Mouse (Mus musculus): ENCODE data around the gene Gpr162. TPM values are rescaled to one million over a fixed set of nuclear protein-coding genes. Genes with fewer than 3 reads are reported as not detected.
A peak's percentile ranks its signal among the peaks of the same experiment; 100 is the strongest.

Gpr162 gene
- polyA plus RNA-seq, 1 experiment from 2014 or later = 2.9 TPM

DNA sequence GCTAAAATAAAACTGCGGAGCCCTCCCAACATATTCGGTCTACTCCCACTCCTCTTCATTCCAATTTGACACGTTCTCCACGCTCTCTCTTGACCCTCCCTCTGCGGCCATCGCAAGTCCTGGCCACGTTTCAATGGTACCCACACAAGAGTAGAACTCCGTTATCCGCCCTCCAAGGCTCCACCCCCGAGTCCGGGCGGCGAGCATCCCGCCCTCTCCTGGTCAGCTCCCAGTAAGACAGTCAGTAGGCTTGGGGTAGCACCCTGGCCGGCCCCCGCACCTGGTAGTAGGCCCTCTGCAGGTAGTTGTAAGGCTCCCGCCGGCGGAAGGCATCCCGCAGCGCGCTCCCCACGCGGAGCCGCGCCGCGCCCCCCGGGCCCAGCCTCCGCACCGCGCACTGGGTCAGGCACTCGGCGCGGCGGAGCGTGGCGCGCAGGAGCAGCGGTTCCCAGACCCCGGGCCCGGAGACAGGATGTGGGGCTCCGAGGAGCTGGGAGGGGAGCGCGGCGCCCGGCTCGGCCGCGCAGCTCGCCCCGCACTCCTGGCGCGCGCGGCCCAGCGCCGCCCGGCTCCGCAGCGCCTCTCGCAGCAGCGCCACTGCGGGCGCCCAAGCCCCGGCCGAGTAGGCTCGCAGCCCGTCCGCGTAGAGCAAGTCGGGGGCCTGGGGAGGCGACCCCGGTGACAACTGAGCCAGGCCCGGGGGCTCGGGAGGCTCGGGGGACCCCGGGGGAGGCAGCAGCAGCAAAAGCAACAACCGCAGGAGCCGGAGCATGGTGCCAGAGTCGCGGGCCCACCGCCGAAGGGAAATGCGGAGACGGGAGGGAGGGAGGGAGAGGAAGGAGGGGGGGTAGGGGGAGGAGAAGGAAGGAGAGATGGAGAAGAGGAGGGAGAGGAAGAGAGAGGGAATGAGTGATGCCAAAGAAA, 6.6 kb downstream of the Gpr162 start, which contains the start of gene P3h3:
TSS of gene P3h3 (minus strand) at position 837 of the 924 bp plus-strand sequence.
- H3K9me3 ChIP-seq = no peaks in the 10 kb centered on the region
- H3K4me3 ChIP-seq = peak within 1 kb of the TSS; percentile 87
- H3K9ac ChIP-seq = peak within 1 kb of the TSS; percentile 93
- WGBS = under 1% methylated on average over 84 of the region's 86 CpGs
- peaks cover 25% of the 10 kb centered on the region for H3K36me3 ChIP-seq
- H3K4me1 ChIP-seq = peaks cover 56% of the 10 kb centered on the region
- H3K4me2 ChIP-seq = peak within 1 kb of the TSS; percentile 69
- peak within 1 kb of the TSS; percentile 99 for H3K27ac ChIP-seq
- ATAC-seq (ENCODE audit: insufficient number of reproducible peaks, low FRiP score, low TSS enrichment, low read depth) = peak; percentile 83
- no peaks in the 10 kb centered on the region for H3K27me3 ChIP-seq

DNA sequence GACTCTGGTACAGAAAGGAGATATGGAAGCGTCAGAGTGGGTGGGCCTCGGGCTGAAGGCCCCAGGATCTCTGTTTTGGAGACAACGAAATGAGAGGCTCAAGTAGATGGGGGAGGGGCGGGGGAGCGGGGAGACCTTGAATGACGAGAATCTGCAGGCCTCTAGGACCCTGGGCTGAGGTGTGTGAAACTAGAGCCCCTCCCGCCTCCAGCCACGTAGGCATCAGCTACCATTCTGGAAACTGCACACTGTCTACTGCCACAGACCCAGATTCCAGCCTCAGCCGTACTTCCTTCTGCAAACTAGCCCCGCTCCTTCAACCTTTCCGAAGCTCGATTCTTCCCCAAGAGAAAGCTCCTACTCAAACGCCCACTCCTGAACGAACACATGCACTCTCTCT, 7.5 kb downstream of the Gpr162 start:
- Histone ChIP-seq H3K9me3 (no peaks in the 10 kb centered on the region), H3K27me3 (no peaks in the 10 kb centered on the region), H3K27ac (peak overlapping the region; percentile 99), H3K9ac (peak overlapping the region; percentile 93), H3K4me3 (peak overlapping the region; percentile 87), H3K4me2 (peak overlapping the region; percentile 69), H3K36me3 (peaks cover 32% of the 10 kb centered on the region), H3K4me1 (peaks cover 48% of the 10 kb centered on the region)
- 6% methylated on average over 13 of the region's 14 CpGs for WGBS
- ATAC-seq (ENCODE audit: insufficient number of reproducible peaks, low FRiP score, low TSS enrichment, low read depth) = peak; percentile 66

DNA sequence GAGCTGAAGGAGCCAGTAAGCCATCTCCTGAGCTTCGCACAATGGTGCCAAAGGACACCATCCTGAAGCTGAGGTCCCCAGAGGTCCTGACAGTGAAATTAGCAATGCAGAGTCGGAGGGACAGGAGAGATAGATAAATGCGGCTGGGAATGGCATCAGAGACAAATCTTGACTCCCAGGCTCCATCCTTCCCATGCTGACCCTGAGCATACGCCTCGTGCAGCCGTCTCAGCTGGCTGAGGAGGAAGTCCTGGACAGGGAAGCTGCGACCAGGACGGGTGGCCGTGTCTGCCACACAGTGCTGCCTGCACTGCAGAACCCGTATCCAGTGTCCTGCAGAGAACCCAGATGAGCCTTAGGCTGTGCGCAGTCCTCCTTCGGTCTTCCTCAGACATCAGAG, 9.1 kb downstream of the Gpr162 start:
- Histone ChIP-seq H3K4me1 (peaks cover 37% of the 10 kb centered on the region), H3K4me3 (no peak overlapping the region), H3K27me3 (no peaks in the 10 kb centered on the region), H3K36me3 (peaks cover 41% of the 10 kb centered on the region), H3K9ac (no peak overlapping the region), H3K9me3 (no peaks in the 10 kb centered on the region), H3K27ac (0 out of 2 replicates have a peak overlapping the region, but pooled peaks have one; percentile 24), H3K4me2 (no peak overlapping the region)
- no peak for ATAC-seq (ENCODE audit: insufficient number of reproducible peaks, low FRiP score, low TSS enrichment, low read depth)
- 67% methylated on average over 12 of the region's 12 CpGs for WGBS

DNA sequence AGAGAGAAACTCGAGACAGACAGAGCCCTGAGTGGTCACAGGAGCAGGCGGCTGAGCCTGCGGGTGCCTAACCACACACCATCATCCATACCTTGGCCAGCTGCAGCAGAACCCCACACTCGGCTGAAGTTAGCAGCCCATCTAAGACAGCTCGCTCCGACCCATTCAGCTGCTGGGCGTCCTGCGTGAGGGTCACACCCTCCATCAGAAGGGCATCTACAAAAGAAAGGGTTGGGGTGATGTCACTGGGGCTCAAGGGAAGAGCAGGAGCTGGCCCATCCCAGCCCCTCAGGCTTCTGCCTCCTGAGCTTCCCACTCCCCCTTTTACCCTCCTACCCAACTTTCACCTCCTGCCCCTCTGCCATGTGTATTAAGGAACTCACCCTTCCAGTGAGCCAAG, 13.2 kb downstream of the Gpr162 start:
- peaks cover 67% of the 10 kb centered on the region for H3K36me3 ChIP-seq
- peaks cover 11% of the 10 kb centered on the region for H3K4me1 ChIP-seq
- H3K4me3 ChIP-seq = no peak overlapping the region
- H3K27ac ChIP-seq = no peak overlapping the region
- no peak overlapping the region for H3K4me2 ChIP-seq
- no peaks in the 10 kb centered on the region for H3K27me3 ChIP-seq
- WGBS = 47% methylated on average over 8 of the region's 8 CpGs
- no peak overlapping the region for H3K9ac ChIP-seq
- no peaks in the 10 kb centered on the region for H3K9me3 ChIP-seq
- ATAC-seq (ENCODE audit: insufficient number of reproducible peaks, low FRiP score, low TSS enrichment, low read depth) = no peak

DNA sequence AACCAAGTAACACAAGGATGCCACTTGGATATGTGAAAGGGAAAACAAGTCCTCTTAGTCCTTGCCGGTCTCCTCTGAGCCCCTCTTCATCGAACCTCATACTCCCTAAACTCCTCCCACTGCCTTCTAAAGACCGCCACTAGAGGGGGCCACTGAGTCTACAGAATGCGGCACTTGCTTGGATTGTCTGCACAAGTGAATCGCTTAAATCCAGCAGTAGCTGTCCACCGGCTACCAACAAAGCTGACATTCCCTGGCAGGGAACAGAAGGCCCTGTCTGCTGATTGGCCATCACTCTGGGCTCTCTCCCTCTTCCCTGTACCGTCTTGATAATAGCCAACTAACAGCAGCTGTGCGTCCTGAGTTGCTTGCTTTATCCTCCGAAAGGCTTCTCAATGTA, 16.5 kb downstream of the Gpr162 start:
- H3K27me3 ChIP-seq = no peaks in the 10 kb centered on the region
- H3K4me1 ChIP-seq = peaks cover 2% of the 10 kb centered on the region; the same call in 1 of the 2 replicates
- no peak overlapping the region for H3K9ac ChIP-seq
- H3K27ac ChIP-seq = no peak overlapping the region
- H3K36me3 ChIP-seq = peaks cover 72% of the 10 kb centered on the region
- WGBS = 12% methylated on average over 9 of the region's 9 CpGs
- peak; percentile 71; the same call in 1 of the 2 replicates for ATAC-seq (ENCODE audit: insufficient number of reproducible peaks, low FRiP score, low TSS enrichment, low read depth)
- H3K9me3 ChIP-seq = no peaks in the 10 kb centered on the region
- no peak overlapping the region for H3K4me3 ChIP-seq
- no peak overlapping the region for H3K4me2 ChIP-seq

DNA sequence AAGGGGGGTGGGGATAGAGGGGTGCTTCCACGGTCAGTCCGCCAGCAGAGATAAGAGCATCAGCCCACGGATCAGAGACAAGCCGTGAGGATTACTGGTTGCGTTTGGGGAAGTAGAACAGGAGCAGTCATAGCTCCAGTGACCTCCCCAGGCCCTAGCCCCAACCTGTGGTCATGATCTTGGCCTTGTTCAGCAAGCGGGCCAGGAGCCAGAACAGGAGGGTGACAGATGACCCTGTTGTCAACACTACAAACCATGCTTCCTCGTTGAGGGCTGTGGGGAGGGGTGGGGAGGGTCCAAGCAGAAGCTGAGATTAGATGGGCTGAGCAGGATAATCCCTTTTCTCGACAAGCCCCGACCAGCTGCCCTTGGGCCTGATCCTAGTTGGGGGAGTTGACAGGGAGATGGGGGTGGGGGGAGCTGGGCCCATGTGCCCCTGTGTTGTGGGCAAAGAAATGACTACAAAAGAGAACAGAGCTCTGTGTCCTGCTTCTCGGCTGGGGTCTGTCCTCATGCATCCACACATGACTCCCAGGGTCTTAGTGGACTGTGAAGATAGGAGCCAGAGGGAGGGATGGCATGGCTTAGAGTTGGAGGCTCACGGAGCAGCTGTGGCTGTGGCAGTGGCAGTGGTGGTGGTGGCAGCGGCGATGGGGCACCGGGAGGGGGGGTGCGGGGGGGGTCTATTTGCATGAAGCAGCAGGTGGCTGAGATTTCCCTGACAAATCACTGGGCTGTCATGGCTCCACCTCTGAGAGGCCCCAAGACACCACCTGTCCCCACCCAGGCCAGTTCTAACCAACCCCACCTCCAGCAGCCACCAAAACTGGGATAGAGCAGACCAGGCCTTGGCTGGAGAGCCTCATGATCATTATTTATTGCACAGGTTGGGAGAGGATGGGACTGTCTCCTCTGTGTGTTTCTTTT, 23.3 kb downstream of the Gpr162 start, which contains the start of gene Gnb3:
TSS of gene Gnb3 (minus strand) at position 35 of the 927 bp plus-strand sequence.
- Histone ChIP-seq H3K4me2 (no peak within 1 kb of the TSS), H3K4me1 (peaks cover 24% of the 10 kb centered on the region), H3K36me3 (peaks cover 39% of the 10 kb centered on the region), H3K9ac (no peak within 1 kb of the TSS), H3K27ac (no peak within 1 kb of the TSS; the same call in 1 of the 2 replicates), H3K9me3 (no peaks in the 10 kb centered on the region), H3K27me3 (no peaks in the 10 kb centered on the region), H3K4me3 (no peak within 1 kb of the TSS)
- 32% methylated on average over 15 of the region's 15 CpGs for WGBS
- no peak for ATAC-seq (ENCODE audit: insufficient number of reproducible peaks, low FRiP score, low TSS enrichment, low read depth)

DNA sequence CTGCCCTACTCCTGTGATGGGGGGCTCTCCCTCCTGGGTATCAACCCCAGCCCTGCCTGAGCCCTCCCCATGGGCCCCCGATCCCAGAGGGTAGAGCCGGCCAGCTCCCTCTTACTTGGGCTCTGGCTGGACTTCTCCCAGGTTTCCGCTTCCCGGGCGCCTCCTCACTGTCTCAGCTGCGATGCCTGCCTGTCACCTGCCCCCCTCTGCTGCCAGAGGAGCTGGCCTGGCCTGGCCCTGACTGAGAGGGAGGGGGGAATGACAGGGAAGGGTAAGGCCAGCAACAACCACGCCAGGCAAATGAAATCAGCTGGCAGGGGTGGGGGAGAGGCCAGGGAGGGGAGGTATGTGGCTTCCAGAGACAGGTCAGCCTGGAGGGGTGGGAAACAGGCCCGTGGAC, 24.0 kb downstream of the Gpr162 start:
- H3K27me3 ChIP-seq = no peaks in the 10 kb centered on the region
- no peak overlapping the region for H3K4me3 ChIP-seq
- no peak for ATAC-seq (ENCODE audit: insufficient number of reproducible peaks, low FRiP score, low TSS enrichment, low read depth)
- peaks cover 32% of the 10 kb centered on the region for H3K36me3 ChIP-seq
- peaks cover 27% of the 10 kb centered on the region for H3K4me1 ChIP-seq
- no peak overlapping the region for H3K4me2 ChIP-seq
- WGBS = 9% methylated on average over 8 of the region's 8 CpGs
- H3K9me3 ChIP-seq = no peaks in the 10 kb centered on the region
- H3K27ac ChIP-seq = no peak overlapping the region
- no peak overlapping the region for H3K9ac ChIP-seq

DNA sequence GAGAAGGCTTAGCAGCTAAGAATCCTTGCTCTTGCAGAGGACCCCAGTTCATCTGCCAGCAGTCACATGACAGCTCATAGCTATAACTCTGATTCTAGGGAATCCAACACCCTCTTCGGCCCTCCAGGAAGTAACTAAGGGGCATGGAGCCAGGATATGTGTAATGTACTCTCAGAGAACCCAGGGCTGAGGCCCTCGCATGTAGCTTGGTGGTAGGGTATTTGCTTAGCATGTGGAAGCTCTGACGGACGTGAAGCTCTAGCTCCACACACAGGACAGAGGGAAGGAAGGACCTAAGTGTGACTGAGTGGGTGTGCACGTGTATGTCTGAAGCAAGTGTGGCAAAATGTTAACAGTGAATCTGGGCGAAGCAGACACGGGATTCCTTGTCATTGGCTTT, 27.4 kb downstream of the Gpr162 start:
- Histone ChIP-seq H3K4me3 (no peak overlapping the region), H3K36me3 (peaks cover 29% of the 10 kb centered on the region), H3K27ac (no peak overlapping the region), H3K9me3 (no peaks in the 10 kb centered on the region), H3K4me2 (no peak overlapping the region), H3K9ac (no peak overlapping the region), H3K27me3 (no peaks in the 10 kb centered on the region), H3K4me1 (peaks cover 35% of the 10 kb centered on the region)
- WGBS = 65% methylated on average over 7 of the region's 7 CpGs
- no peak for ATAC-seq (ENCODE audit: insufficient number of reproducible peaks, low FRiP score, low TSS enrichment, low read depth)

DNA sequence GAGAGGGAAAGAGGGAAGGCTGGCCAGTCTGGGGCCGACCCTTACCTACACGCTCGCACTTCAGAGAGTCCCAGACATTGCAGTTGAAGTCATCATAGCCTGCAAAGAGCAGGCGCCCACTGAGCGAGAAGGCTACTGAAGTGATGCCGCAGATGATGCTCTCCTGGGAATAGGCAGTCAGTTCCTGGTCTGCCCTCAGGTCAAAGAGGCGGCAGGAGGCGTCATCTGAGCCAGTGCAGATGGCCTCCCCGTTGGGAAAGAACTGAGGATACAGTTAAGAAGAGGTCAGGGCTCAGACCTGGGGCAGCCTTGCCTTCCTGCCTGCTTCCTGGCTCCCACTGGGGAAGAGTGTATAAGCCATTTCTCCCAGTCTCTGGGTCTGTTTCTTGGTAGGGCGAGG, 28.3 kb downstream of the Gpr162 start:
- Histone ChIP-seq H3K27me3 (no peaks in the 10 kb centered on the region), H3K4me3 (no peak overlapping the region), H3K9me3 (no peaks in the 10 kb centered on the region), H3K9ac (no peak overlapping the region; the same call in 1 of the 2 replicates), H3K36me3 (peaks cover 26% of the 10 kb centered on the region), H3K4me1 (peaks cover 38% of the 10 kb centered on the region), H3K27ac (no peak overlapping the region), H3K4me2 (no peak overlapping the region)
- WGBS = 38% methylated on average over 10 of the region's 10 CpGs
- no peak for ATAC-seq (ENCODE audit: insufficient number of reproducible peaks, low FRiP score, low TSS enrichment, low read depth)

DNA sequence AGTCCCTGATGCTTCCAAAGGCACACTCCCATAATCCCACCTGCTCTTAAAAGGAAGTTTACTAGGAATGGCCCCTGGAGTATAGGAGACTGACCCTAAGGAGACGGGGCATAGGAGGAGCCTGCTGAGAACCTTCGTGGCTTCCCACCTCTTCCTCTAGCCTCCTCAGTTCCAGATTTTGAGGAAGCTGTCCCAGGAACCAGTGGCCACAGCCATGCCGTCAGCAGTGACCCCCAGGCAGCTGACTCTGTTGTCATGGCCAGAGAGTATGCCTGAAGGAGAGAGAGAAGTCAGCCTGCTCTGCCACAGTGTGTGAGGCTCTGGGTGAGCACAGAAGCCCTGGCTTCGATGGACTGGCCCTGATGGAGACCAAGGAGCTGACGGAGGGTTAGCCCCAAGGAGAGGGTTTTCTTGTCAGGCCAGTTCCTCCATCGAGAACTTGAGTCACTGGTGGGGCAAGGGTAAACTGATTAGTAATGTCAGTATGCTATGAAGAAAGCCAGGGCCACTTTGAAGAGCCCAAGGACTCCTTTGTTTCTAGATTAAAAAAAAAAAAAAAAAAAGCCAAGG, 29.2 kb downstream of the Gpr162 start:
- Histone ChIP-seq H3K9me3 (no peaks in the 10 kb centered on the region), H3K4me1 (peaks cover 33% of the 10 kb centered on the region), H3K4me3 (no peak overlapping the region), H3K36me3 (peaks cover 26% of the 10 kb centered on the region), H3K9ac (no peak overlapping the region), H3K27me3 (no peaks in the 10 kb centered on the region), H3K27ac (no peak overlapping the region), H3K4me2 (no peak overlapping the region)
- no peak for ATAC-seq (ENCODE audit: insufficient number of reproducible peaks, low FRiP score, low TSS enrichment, low read depth)
- WGBS = 75% methylated on average over 6 of the region's 6 CpGs

DNA sequence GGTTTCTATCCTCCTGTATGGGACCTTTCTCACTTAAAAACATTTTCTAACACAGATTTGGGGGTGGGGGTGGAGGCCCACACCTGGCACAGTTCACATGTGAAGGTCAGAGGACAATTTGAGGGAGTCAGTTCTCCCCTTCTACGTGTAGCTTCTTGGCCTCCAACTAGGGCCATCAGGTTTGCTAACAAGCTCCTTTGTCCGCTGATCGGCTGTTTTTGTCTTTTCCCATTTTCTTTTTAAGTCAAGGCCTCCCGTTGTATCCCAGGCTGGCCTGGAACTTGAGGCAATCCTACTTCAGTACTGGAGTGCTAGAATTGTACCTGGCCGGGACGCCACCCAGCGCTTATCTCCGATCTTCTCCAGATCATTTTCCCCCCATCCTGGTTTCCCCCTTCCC, 32.1 kb downstream of the Gpr162 start:
- WGBS = 91% methylated on average over 8 of the region's 8 CpGs
- Histone ChIP-seq H3K27me3 (no peaks in the 10 kb centered on the region), H3K36me3 (peaks cover 31% of the 10 kb centered on the region), H3K4me2 (no peak overlapping the region), H3K4me1 (peaks cover 42% of the 10 kb centered on the region), H3K9ac (no peak overlapping the region), H3K27ac (no peak overlapping the region), H3K4me3 (peak overlapping the region; percentile 74; the same call in 1 of the 2 replicates), H3K9me3 (no peaks in the 10 kb centered on the region)
- no peak for ATAC-seq (ENCODE audit: insufficient number of reproducible peaks, low FRiP score, low TSS enrichment, low read depth)
